Mouse (Mus musculus) lung, postnatal 36 days (tissue): ENCODE data around the gene Otulinl.

Source experiments
- DNase-seq: peaks from one replicate; pipeline ENCODE4 v3.0.0; 2022; ENCODE audit warnings: mixed read lengths

The Otulinl gene

DNA sequence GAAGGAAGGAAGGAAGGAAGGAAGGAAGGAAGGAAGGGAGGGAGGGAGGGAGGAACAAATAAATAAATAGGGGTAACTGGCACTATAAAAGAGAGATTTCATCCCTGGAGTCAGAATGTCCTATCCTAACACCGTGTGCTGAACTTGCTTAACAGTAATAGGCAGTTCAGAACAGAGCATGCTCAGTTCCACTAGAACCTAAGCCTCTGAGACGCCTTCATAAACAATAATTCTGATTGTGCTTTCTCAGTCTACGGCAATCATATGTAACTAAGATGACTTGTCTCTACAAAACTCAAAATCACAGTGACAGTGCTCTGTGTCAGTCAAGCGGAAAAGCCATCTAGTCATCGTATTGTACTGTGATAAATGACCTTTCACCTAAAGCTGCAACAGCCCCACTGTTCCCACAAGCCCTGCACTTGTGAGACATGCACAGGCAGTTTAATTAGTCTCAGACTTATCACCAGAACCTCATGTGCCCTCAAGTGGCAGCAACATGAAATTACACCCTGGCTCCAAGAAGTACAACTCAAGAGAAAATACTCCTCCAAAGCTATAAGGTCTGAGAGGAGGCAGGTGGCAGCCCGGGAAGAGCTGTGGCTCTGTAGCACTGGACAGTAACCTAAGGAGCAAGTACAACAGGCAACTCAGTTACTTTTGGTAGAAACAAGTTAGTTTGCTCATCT is 68.7 kb downstream of the Otulinl start:
- DNase-seq, result peak; percentile 81

DNA sequence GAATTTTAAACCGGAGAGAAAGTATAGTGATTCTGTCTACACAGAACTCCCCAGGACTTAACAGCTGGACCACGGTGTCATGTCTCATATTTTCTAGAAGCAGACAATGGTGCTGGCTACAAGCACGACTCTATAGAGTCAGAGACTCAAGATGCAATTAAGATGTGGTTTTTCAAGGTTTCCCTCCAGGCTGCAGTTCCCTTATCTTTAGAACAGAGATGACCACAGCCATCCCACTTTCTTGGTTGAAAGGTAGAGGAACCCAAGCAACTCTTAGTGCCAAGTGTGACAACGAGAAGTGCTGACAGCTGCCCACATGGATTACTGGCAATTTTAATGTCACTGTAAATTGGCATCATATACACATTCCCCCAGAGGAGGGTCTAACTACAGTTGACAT is 71.8 kb downstream of the Otulinl start:
- DNase-seq, result no peak

DNA sequence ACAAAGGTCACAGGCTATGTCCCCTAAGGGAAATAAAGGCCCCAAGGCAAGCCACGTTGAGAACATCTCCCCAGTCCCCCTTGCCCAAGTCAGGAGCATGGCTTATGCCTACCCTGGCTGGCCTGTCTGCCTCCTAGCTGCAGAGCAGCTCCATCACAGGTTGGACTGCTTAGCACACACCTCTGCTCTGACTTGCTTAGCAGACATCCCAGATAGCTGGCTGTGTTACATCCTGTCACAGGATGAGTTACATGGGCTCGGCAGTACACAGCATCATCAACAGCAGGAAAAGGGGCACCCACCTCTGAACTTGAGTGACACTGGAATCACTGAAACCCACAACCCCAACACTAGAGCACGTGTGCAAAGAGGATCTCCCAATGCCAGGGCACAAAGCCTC is 76.1 kb downstream of the Otulinl start:
- DNase-seq, result no peak
